Mouse (Mus musculus): ENCODE measurements around the gene Ptprc. TPM values are rescaled to one million over a fixed set of nuclear protein-coding genes. Genes with fewer than 3 reads are reported as not detected.

Gene Ptprc
- polyA plus RNA-seq, 1 experiment, result 15.1 TPM

DNA sequence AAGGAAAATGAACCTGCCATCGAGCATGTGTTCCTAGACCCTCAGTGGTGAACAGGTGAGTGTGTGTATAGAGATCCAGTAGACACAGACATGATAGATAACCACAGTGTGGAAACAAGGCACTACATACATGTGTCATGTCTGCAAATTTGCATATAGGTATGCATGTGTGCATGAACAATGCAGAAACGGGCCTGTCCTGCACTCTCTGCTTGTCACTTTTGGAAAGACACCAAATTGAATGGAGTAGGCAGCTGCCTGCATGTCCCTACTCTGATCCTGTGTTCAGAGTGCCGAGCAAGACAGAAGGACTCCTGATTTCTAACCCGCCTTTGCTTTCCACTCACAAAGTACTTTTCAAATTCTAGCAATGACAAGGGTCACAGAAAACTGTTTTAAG lies 3.4 kb downstream of the Ptprc start:
- H3K4me3 ChIP-seq (ENCODE audit: low read depth, low read length), result peak overlapping the region; percentile 10; the same call in 1 of the 2 replicates
- H3K27me3 ChIP-seq (ENCODE audit: control insufficient read depth, insufficient read depth, low read length), result no peaks in the 10 kb centered on the region
- 72% methylated on average over 4 of the region's 4 CpGs for WGBS
- TF ChIP-seq CTCF (IDR thresholded peaks at IDR 0.05; ENCODE audit: extremely low read depth, insufficient read length, insufficient replicate concordance, low read depth, low read length), result no peak
- no peak for TF ChIP-seq POLR2A (IDR thresholded peaks at IDR 0.05; ENCODE audit: low read depth, low read length)
- H3K4me1 ChIP-seq (ENCODE audit: control insufficient read depth, insufficient read depth, insufficient read length, low read length), result no peaks in the 10 kb centered on the region
- no peak overlapping the region; the same call in 1 of the 2 replicates for H3K27ac ChIP-seq (ENCODE audit: insufficient read depth, low read depth, low read length)
- 0 out of 2 replicates have a peak, but pooled peaks cover 2% of the 10 kb centered on the region for H3K36me3 ChIP-seq (ENCODE audit: control insufficient read depth, insufficient read depth, low read length)

- Histone ChIP-seq H3K27ac (ENCODE audit: insufficient read depth, low read depth, low read length) (no peak overlapping the region), H3K4me1 (ENCODE audit: control insufficient read depth, insufficient read depth, insufficient read length, low read length) (no peaks in the 10 kb centered on the region), H3K27me3 (ENCODE audit: control insufficient read depth, insufficient read depth, low read length) (no peaks in the 10 kb centered on the region), H3K36me3 (ENCODE audit: control insufficient read depth, insufficient read depth, low read length) (no peaks in the 10 kb centered on the region), H3K4me3 (ENCODE audit: low read depth, low read length) (no peak overlapping the region)
- TF ChIP-seq CTCF (IDR thresholded peaks at IDR 0.05; ENCODE audit: extremely low read depth, insufficient read length, insufficient replicate concordance, low read depth, low read length) (no peak), POLR2A (IDR thresholded peaks at IDR 0.05; ENCODE audit: low read depth, low read length) (no peak)
- 53% methylated on average over 5 of the region's 5 CpGs for WGBS
Measured at GRCm38 (mm10) chr1:138166233-138166771, 9.2 kb downstream of the Ptprc start.

DNA sequence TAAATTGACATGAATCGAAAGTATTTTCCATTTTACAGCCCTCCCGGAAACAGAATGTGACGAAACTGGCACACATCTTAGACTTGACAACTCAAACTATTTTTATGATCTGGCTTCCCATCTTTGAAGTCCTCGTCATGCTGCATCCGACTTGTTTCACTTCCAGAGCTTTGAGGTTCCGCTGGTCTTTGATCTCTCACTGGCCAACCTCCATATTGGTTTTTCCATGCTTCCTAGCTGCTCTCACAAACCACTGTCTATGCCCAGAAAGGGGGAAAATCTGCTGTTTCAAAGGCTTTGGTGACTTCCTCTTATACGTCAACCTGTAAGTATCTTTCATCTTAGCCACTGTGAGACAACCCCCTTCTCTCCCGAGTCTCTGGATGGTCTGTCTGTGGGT lies 12.9 kb downstream of the Ptprc start:
- 78% methylated on average over 8 of the region's 8 CpGs for WGBS
- no peak overlapping the region for H3K27ac ChIP-seq (ENCODE audit: insufficient read depth, low read depth, low read length)
- H3K27me3 ChIP-seq (ENCODE audit: control insufficient read depth, insufficient read depth, low read length), result no peaks in the 10 kb centered on the region
- no peaks in the 10 kb centered on the region for H3K36me3 ChIP-seq (ENCODE audit: control insufficient read depth, insufficient read depth, low read length)
- no peak for TF ChIP-seq POLR2A (IDR thresholded peaks at IDR 0.05; ENCODE audit: low read depth, low read length)
- no peak for TF ChIP-seq CTCF (IDR thresholded peaks at IDR 0.05; ENCODE audit: extremely low read depth, insufficient read length, insufficient replicate concordance, low read depth, low read length)
- no peaks in the 10 kb centered on the region for H3K4me1 ChIP-seq (ENCODE audit: control insufficient read depth, insufficient read depth, insufficient read length, low read length)
- H3K4me3 ChIP-seq (ENCODE audit: low read depth, low read length), result no peak overlapping the region

DNA sequence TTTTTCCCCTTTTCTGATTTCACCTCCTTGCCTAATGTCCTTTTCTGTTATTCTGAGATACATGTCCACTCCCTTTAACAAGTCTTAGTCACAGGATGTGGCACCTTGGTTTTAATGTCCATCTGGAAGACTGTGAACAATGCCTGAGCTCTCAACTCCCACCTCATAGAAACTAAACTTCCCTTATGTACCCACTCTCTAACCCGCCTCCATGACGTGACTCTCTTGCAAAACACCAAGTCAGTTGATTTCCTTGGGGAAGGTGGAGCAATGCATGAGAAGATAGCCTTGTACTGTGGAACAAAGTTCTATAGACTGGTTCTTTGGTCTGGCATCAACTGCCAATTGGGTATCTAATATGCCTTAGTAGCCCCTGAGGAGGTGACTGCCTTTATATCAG lies 16.6 kb downstream of the Ptprc start:
- H3K36me3 ChIP-seq (ENCODE audit: control insufficient read depth, insufficient read depth, low read length), result no peaks in the 10 kb centered on the region
- H3K27me3 ChIP-seq (ENCODE audit: control insufficient read depth, insufficient read depth, low read length), result no peaks in the 10 kb centered on the region
- H3K4me1 ChIP-seq (ENCODE audit: control insufficient read depth, insufficient read depth, insufficient read length, low read length), result peaks cover 1% of the 10 kb centered on the region; the same call in 1 of the 2 replicates
- WGBS, result 80% methylated on average over 2 of the region's 2 CpGs
- peak overlapping the region; percentile 22; the same call in 1 of the 2 replicates for H3K27ac ChIP-seq (ENCODE audit: insufficient read depth, low read depth, low read length)
- H3K4me3 ChIP-seq (ENCODE audit: low read depth, low read length), result no peak overlapping the region
- TF ChIP-seq CTCF (IDR thresholded peaks at IDR 0.05; ENCODE audit: extremely low read depth, insufficient read length, insufficient replicate concordance, low read depth, low read length) (no peak), POLR2A (IDR thresholded peaks at IDR 0.05; ENCODE audit: low read depth, low read length) (no peak)

GRCm38 (mm10) chr1:138158236-138158635 lies 17.3 kb downstream of the Ptprc start:
- TF ChIP-seq CTCF (IDR thresholded peaks at IDR 0.05; ENCODE audit: extremely low read depth, insufficient read length, insufficient replicate concordance, low read depth, low read length) (no peak), POLR2A (IDR thresholded peaks at IDR 0.05; ENCODE audit: low read depth, low read length) (no peak)
- WGBS, result 66% methylated on average over 3 of the region's 3 CpGs
- Histone ChIP-seq H3K36me3 (ENCODE audit: control insufficient read depth, insufficient read depth, low read length) (no peaks in the 10 kb centered on the region), H3K4me3 (ENCODE audit: low read depth, low read length) (no peak overlapping the region), H3K27ac (ENCODE audit: insufficient read depth, low read depth, low read length) (no peak overlapping the region), H3K4me1 (ENCODE audit: control insufficient read depth, insufficient read depth, insufficient read length, low read length) (peaks cover 1% of the 10 kb centered on the region; the same call in 1 of the 2 replicates), H3K27me3 (ENCODE audit: control insufficient read depth, insufficient read depth, low read length) (no peaks in the 10 kb centered on the region)

DNA sequence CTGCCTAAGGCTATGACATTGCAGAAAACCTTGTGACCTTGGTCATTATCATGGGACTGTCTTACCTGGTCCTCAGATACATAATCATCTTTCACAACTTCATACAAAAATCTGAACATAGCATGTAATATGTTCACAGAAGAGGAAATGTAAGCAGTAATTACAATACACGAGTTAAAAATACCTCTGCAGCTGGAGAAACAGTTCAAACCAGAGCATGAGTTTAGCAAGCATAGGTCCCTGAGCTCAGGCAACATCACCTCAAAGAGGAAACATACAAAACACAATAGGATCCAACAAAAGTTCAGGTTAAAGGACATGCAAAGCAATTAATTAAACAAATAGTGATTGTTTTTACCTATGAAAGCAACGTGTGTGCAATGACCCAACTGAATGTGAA lies 17.8 kb downstream of the Ptprc start:
- no peaks in the 10 kb centered on the region for H3K36me3 ChIP-seq (ENCODE audit: control insufficient read depth, insufficient read depth, low read length)
- peaks cover 1% of the 10 kb centered on the region; the same call in 1 of the 2 replicates for H3K4me1 ChIP-seq (ENCODE audit: control insufficient read depth, insufficient read depth, insufficient read length, low read length)
- H3K4me3 ChIP-seq (ENCODE audit: low read depth, low read length), result no peak overlapping the region
- no peaks in the 10 kb centered on the region for H3K27me3 ChIP-seq (ENCODE audit: control insufficient read depth, insufficient read depth, low read length)
- no peak overlapping the region for H3K27ac ChIP-seq (ENCODE audit: insufficient read depth, low read depth, low read length)
- TF ChIP-seq CTCF (IDR thresholded peaks at IDR 0.05; ENCODE audit: extremely low read depth, insufficient read length, insufficient replicate concordance, low read depth, low read length), result no peak
- 50% methylated on average over 2 of the region's 2 CpGs for WGBS

- H3K27me3 ChIP-seq (ENCODE audit: control insufficient read depth, insufficient read depth, low read length), result no peaks in the 10 kb centered on the region
- TF ChIP-seq POLR2A (IDR thresholded peaks at IDR 0.05; ENCODE audit: low read depth, low read length), result no peak
- no peak for TF ChIP-seq CTCF (IDR thresholded peaks at IDR 0.05; ENCODE audit: extremely low read depth, insufficient read length, insufficient replicate concordance, low read depth, low read length)
- 76% methylated on average over 3 of the region's 3 CpGs for WGBS
- peaks cover 1% of the 10 kb centered on the region; the same call in 1 of the 2 replicates for H3K4me1 ChIP-seq (ENCODE audit: control insufficient read depth, insufficient read depth, insufficient read length, low read length)
- H3K4me3 ChIP-seq (ENCODE audit: low read depth, low read length), result no peak overlapping the region
- no peaks in the 10 kb centered on the region for H3K36me3 ChIP-seq (ENCODE audit: control insufficient read depth, insufficient read depth, low read length)
- no peak overlapping the region for H3K27ac ChIP-seq (ENCODE audit: insufficient read depth, low read depth, low read length)
Measured at GRCm38 (mm10) chr1:138157008-138157407, 18.5 kb downstream of the Ptprc start.

Measured in small intestine, adult 2 months (tissue).